28 mouse cellular contexts compared by ENCODE assay signal in the genomic region with DNA sequence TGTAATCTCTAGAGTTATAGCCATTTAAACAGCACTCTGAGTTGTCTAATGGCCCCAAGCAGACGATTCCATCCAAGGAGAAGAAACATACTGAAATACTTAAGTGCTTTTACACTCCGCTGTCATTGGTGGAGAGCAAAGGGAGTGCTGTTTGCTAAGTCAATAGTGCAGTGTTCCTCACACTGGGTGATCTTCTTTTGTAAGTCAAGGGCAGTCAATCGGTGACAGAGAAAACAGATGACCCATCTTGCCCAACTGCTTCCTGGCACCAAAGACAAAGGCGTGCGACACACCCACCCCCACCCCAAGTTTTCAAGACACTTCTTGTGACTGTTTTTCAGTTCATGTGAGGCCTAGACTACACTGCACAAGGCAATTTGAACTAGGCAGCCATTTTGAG. TPM values are rescaled to one million over a fixed set of nuclear protein-coding genes. Genes with fewer than 3 reads are reported as not detected.
"Had no signal": no experiment of that assay in that cellular context is flagged by ENCODE, and none has a peak within 500 bp of the region (broad histone marks: within the 10 kb centered on the region; RNA-seq: fewer than 3 reads in every experiment).

No protein-coding gene starts in this region.

- H3K36me3 ChIP-seq: stomach, embryonic 15.5 days had no signal

- H3K27ac ChIP-seq: kidney, postnatal 0 days; layer of hippocampus, adult 2 months; limb, embryonic 10.5 days; limb, embryonic 13.5 days; liver, embryonic 13.5 days; neural tube, embryonic 12.5 days; neural tube, embryonic 15.5 days; stomach, embryonic 15.5 days had no signal

- H3K9me3 ChIP-seq: limb, embryonic 10.5 days; limb, embryonic 13.5 days; liver, embryonic 13.5 days; neural tube, embryonic 12.5 days; neural tube, embryonic 15.5 days; stomach, embryonic 15.5 days had no signal

- H3K9ac ChIP-seq: limb, embryonic 13.5 days; liver, embryonic 13.5 days; neural tube, embryonic 12.5 days; neural tube, embryonic 15.5 days; stomach, embryonic 15.5 days had no signal

- DNase-seq: kidney, adult 2 months; kidney, postnatal 25 days; layer of hippocampus, adult 9-11 months; liver, embryonic 13.5 days; lung, adult 2 months; lung, postnatal 14 days; lung, postnatal 4 days; midbrain, embryonic 14.5 days; retina, postnatal 1 day; right cerebral cortex, postnatal 25 days; spleen, adult 18-20 months; thymus, postnatal 25 days had no signal

- H3K4me2 ChIP-seq: limb, embryonic 13.5 days; liver, embryonic 13.5 days; midbrain, embryonic 11.5 days; neural tube, embryonic 12.5 days; neural tube, embryonic 15.5 days; stomach, embryonic 15.5 days had no signal

- ATAC-seq: intestine, postnatal 0 days had no signal

- H3K27me3 ChIP-seq: limb, embryonic 13.5 days; liver, embryonic 13.5 days; neural tube, embryonic 12.5 days; neural tube, embryonic 15.5 days; stomach, embryonic 15.5 days had no signal

- H3K4me3 ChIP-seq: layer of hippocampus, adult 2 months; limb, embryonic 10.5 days; limb, embryonic 13.5 days; liver, embryonic 13.5 days; neural tube, embryonic 12.5 days; neural tube, embryonic 15.5 days; stomach, embryonic 15.5 days had no signal

RNA-seq across cellular contexts. Expression of a gene that starts 2.4 kb away (rescaled TPM):
- total RNA-seq: layer of hippocampus, adult 2 months; layer of hippocampus, postnatal 25 days; left cerebral cortex, adult 18-20 months; left cerebral cortex, postnatal 25 days; megakaryocyte progenitor cell, adult 5-6 weeks; megakaryocyte-erythroid progenitor cell, adult 5-6 weeks had no signal
- polyA plus RNA-seq: limb, embryonic 10.5 days; limb, embryonic 13.5 days; midbrain, embryonic 11.5 days; midbrain, embryonic 14.5 days; neural tube, embryonic 12.5 days had no signal

RNA-seq across cellular contexts. Expression of a gene that starts 26.2 kb away (rescaled TPM):
- total RNA-seq: layer of hippocampus, adult 2 months; left cerebral cortex, adult 18-20 months; left cerebral cortex, postnatal 25 days; megakaryocyte progenitor cell, adult 5-6 weeks; megakaryocyte-erythroid progenitor cell, adult 5-6 weeks had no signal
- polyA plus RNA-seq: limb, embryonic 10.5 days; midbrain, embryonic 11.5 days had no signal

RNA-seq across cellular contexts. Expression of a gene that starts 44.6 kb away (rescaled TPM):
- total RNA-seq: layer of hippocampus, postnatal 25 days; left cerebral cortex, adult 18-20 months; left cerebral cortex, postnatal 25 days; megakaryocyte progenitor cell, adult 5-6 weeks; megakaryocyte-erythroid progenitor cell, adult 5-6 weeks had no signal
- polyA plus RNA-seq: kidney, embryonic 14.5 days; large intestine, adult 2 months; midbrain, embryonic 11.5 days; midbrain, embryonic 14.5 days; neural tube, embryonic 12.5 days; neural tube, embryonic 15.5 days had no signal
